Mouse (Mus musculus) neutrophil, adult 65 days (primary cell): ENCODE results near the gene Otud7a. TPM values are rescaled to one million over a fixed set of nuclear protein-coding genes. Genes with fewer than 3 reads are reported as not detected.

ENCODE experiments used
- total RNA-seq: library from RNA; stranded (reverse); gene quantifications from 2 replicates; pipeline ENCODE4 v1.2.4, GENCODE M21; 2023

Gene Otud7a
- total RNA-seq: not detected in 2 replicates

GRCm38 (mm10) chr7:63444484-63445345, at the start of gene Otud7a:
TSS of gene Otud7a (plus strand) at chr7:63444751.

Other genes starting within 250 kb of the Otud7a start
- not detected in 2 replicates for gene Chrna7, start 232.2 kb upstream of the Otud7a start, total RNA-seq